Comparison of ENCODE assay signal across 13 mouse cellular contexts in genomic region chr2:75002562-75002961, GRCm38 (mm10).
DNase-seq lines count a peak whose midpoint lies in the region; ATAC-seq lines count a peak whose summit lies in the region.
"Had no signal": no experiment of that assay in that cellular context is flagged by ENCODE, and none has a peak within 500 bp of the region (broad histone marks: within the 10 kb centered on the region; RNA-seq: fewer than 3 reads in every experiment).

No protein-coding gene starts in this region.

- H3K4me3 ChIP-seq in midbrain, embryonic 13.5 days (replicated peaks) = no peak overlapping the region
- no peak overlapping the region for H3K4me3 ChIP-seq in midbrain, embryonic 10.5 days
- peak overlapping the region; percentile 18 for H3K4me3 ChIP-seq in neural tube, embryonic 15.5 days (replicated peaks)
- H3K4me3 ChIP-seq: embryonic facial prominence, embryonic 13.5 days; left cerebral cortex, adult 2 months; liver, embryonic 15.5 days had no signal

- no peaks in the 10 kb centered on the region for H3K36me3 ChIP-seq in midbrain, embryonic 13.5 days
- H3K36me3 ChIP-seq in midbrain, embryonic 10.5 days = no peaks in the 10 kb centered on the region
- no peaks in the 10 kb centered on the region for H3K36me3 ChIP-seq in neural tube, embryonic 15.5 days
- H3K36me3 ChIP-seq: embryonic facial prominence, embryonic 13.5 days; liver, embryonic 15.5 days had no signal

- 63% methylated on average over 12 of the region's 12 CpGs for WGBS in midbrain, embryonic 13.5 days
- WGBS in midbrain, embryonic 10.5 days = 89% methylated on average over 12 of the region's 12 CpGs
- 35% methylated on average over 12 of the region's 12 CpGs for WGBS in neural tube, embryonic 15.5 days

- H3K27ac ChIP-seq in midbrain, embryonic 13.5 days = no peak overlapping the region
- H3K27ac ChIP-seq in midbrain, embryonic 10.5 days (replicated peaks) = no peak overlapping the region
- H3K27ac ChIP-seq in neural tube, embryonic 15.5 days (replicated peaks) = no peak overlapping the region; the same call in 1 of the 2 replicates
- H3K27ac ChIP-seq: embryonic facial prominence, embryonic 13.5 days; left cerebral cortex, adult 2 months; liver, embryonic 15.5 days had no signal

- intact Hi-C loops in heart, postnatal 36 days (cut with DNase I) = no loop called here

- no peaks in the 10 kb centered on the region for H3K9me3 ChIP-seq in midbrain, embryonic 13.5 days
- no peaks in the 10 kb centered on the region for H3K9me3 ChIP-seq in midbrain, embryonic 10.5 days (replicated peaks)
- no peaks in the 10 kb centered on the region for H3K9me3 ChIP-seq in neural tube, embryonic 15.5 days (replicated peaks)
- H3K9me3 ChIP-seq: embryonic facial prominence, embryonic 13.5 days; liver, embryonic 15.5 days had no signal

- peak overlapping the region; percentile 22; the same call in 1 of the 2 replicates for H3K4me2 ChIP-seq in midbrain, embryonic 13.5 days (replicated peaks)
- peak overlapping the region; percentile 47 for H3K4me2 ChIP-seq in neural tube, embryonic 15.5 days
- H3K4me2 ChIP-seq: embryonic facial prominence, embryonic 13.5 days; liver, embryonic 15.5 days had no signal

- DNase-seq in embryo, embryonic 10.5 days (ENCODE audit: low spot score) = peak; percentile 24
- DNase-seq in embryo, embryonic 9.5 days (ENCODE audit: extremely low spot score) = no peak
- no peak for DNase-seq in midbrain, embryonic 10.5 days (ENCODE audit: low spot score)
- DNase-seq in heart, postnatal 36 days = peak; percentile 47 to 49
- no peak for DNase-seq in urinary bladder, postnatal 25 days (ENCODE audit: low spot score)
- no peak for DNase-seq in spleen, postnatal 14 days (ENCODE audit: low spot score in 2 of 2)
- DNase-seq: kidney, adult 11 months had no signal

- no peak for ATAC-seq in midbrain, embryonic 13.5 days
- no peak for ATAC-seq in neural tube, embryonic 15.5 days (ENCODE audit: low FRiP score)
- ATAC-seq: Patski had no signal

- H3K9ac ChIP-seq in midbrain, embryonic 13.5 days (replicated peaks) = no peak overlapping the region
- H3K9ac ChIP-seq in neural tube, embryonic 15.5 days (replicated peaks) = no peak overlapping the region
- H3K9ac ChIP-seq: embryonic facial prominence, embryonic 13.5 days; liver, embryonic 15.5 days had no signal

- H3K27me3 ChIP-seq in midbrain, embryonic 13.5 days = no peaks in the 10 kb centered on the region
- no peaks in the 10 kb centered on the region for H3K27me3 ChIP-seq in midbrain, embryonic 10.5 days (ENCODE audit: low read depth, poor library complexity, severe bottlenecking)
- H3K27me3 ChIP-seq in neural tube, embryonic 15.5 days (replicated peaks) = peaks cover 6% of the 10 kb centered on the region
- H3K27me3 ChIP-seq: liver, embryonic 15.5 days; Patski had no signal

- peaks cover 8% of the 10 kb centered on the region for H3K4me1 ChIP-seq in midbrain, embryonic 13.5 days (replicated peaks)
- peaks cover 4% of the 10 kb centered on the region; the same call in 1 of the 2 replicates for H3K4me1 ChIP-seq in midbrain, embryonic 10.5 days
- peaks cover 17% of the 10 kb centered on the region for H3K4me1 ChIP-seq in neural tube, embryonic 15.5 days
- H3K4me1 ChIP-seq: liver, embryonic 15.5 days had no signal

Comparison
In these comparisons a context has a peak if more than half of its experiments do, and no peak if none do; other contexts are left out.
1. DNase-seq: peak in embryo, embryonic 10.5 days (single experiment) and heart, postnatal 36 days (2 of 2); none in embryo, embryonic 9.5 days (single experiment), midbrain, embryonic 10.5 days (single experiment), urinary bladder, postnatal 25 days (single experiment) and spleen, postnatal 14 days (0 of 2).